Mouse (Mus musculus) heart, postnatal 25 days (tissue): ENCODE measurements around the gene Nudt1. TPM values are rescaled to one million over a fixed set of nuclear protein-coding genes. Genes with fewer than 3 reads are reported as not detected.

Experiments
- DNase-seq: peaks from one replicate; pipeline ENCODE4 v3.0.0; 2022; ENCODE audit warnings: low spot score
- intact Hi-C: fragments of 180-260 bp; cut with DNase I; formaldehyde crosslinking; loops from one replicate; pipeline ENCODE4 v1.15.1; 2025
- total RNA-seq, 2 experiments: library from RNA; stranded (reverse); gene quantifications; 2 replicates each; pipeline ENCODE4 v1.2.3; 2021

Gene Nudt1
- total RNA-seq, 2 experiments from 2014 or later: 9.5 to 11.2 TPM

DNA sequence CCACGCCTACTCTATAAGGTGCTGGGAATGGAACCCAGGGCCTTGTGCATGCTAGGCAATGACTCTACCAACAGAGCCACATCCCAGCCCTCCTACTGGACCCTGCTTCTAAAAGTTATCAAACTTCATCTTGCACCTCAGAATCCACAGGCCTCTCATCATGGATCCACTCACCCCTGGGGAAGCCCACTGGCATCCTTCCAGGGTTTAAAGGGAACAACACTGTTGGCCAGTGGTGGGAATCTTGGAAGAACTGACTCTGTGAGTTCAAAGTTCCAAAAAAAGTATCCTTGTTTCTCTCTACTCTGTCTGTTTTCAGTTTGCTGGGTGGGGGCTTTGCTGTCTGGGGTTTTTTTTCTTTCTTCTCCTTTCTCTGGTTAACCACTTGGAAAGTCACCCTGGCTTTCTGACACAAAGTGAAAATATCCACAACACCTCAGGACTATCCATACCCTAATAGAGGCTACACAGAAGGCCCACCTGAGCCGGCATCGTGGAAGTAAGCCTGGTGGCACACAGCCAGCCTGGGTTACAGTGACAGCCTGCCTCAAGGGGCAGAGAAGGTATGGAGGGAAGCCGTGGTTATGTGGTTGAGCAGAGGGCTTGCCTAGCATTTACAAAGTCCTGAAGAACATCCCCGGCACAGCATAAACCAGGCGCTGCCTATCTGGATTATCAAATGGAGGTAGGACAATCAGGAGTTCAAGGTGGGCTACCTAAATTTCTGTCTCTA is 56.8 kb downstream of the Nudt1 start:
- no peak for DNase-seq
- intact Hi-C loops: no loop called here

DNA sequence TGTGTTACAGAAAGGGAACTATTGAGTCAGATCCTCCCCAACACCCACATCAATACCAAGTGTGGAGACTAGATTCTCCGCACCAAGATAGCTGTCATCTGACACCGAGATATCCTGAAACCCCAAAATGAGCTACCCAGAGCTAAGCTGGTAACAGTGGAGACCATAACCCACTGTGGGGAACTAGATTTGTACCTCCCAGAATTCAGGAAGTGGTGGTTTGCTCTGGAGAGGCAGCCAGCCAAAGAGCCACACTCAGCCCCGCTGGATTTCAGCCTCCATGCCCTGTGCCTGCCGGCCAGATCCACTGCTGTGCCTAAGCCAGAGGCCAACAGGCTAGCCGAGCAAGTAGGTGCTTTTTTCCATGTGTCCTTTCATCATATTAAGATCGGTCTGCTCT is 57.8 kb downstream of the Nudt1 start:
- no peak for DNase-seq
- intact Hi-C loops: no loop called here

DNA sequence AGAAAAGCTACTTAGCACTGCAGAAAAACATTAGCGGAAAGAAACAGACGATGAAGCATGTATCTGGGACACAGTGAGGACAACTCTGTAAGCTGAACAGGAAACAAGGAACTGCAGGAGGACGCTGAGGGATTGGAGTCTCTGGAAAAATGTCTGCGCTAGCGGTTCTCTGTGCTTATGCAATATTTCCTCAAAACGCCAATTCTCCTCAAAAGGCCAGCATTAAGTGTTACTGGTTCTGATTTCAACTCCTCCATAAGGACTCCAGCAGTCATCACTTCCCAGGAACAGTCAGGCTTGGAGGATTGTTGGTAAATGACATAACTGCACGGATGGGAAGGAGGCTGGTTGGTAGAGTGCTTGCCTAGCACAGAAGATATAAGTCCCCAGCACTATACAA is 59.7 kb downstream of the Nudt1 start:
- no peak for DNase-seq
- intact Hi-C loops: no loop called here

DNA sequence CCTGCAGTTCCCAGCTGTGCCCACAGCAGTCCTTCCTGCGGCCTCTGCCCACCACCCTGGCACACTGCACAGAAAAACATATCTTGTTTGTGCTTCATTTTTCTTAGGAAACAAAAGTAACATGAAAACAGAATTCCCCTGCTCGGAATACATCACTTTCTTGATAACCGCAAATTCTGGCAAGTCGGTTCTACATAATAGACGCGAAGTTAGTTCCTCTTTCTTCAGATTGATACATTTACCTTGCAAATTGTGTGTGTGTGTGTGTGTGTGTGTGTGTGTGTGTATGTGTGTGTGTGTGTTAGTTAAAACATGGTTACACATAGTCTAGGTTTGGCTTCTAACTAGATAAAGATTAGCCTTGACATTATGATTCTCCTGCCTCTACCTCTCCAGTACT is 61.2 kb downstream of the Nudt1 start:
- intact Hi-C loops: no loop called here

DNA sequence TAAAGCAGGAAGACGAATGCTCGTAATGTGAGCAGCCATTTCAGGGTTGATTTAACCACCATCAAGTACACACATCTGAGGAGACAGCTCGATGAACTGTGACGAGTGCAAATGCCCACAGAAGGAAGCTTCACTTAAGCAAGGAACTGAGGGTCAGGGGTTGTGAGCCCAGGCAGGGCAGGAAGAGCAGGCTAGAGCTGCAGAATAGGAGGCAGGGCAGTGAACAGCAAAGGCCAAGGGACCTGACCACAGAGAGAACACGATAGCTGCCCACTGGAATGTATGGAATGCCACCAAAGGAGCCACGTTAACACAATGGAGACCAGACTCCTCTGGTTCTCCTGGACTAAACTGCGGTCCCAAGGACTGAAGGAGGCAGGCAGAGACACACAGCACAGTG is 62.1 kb downstream of the Nudt1 start:
- no peak for DNase-seq
- intact Hi-C loops: no loop called here

More for the DNA sequence above, 61.2 kb downstream of the Nudt1 start:
- DNase-seq: no peak

DNA sequence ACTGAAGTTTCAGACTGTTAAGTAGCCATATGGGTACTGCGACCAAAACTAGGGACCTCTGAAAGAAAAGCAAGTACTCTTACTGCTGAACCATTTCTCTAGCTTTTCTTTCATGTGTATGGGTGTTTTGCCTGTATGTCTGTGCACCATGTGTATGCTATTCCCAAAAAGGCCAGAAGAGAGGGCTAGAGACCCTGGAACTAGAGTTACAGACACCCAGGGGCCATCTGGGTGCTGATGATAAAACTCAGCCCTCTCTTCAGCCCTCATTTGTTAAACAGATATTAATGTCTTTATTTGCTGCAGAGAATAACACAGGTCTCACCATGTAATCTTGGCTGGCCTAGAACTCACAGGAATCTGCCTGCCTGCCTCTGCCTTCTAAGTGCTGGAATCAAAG is 63.0 kb downstream of the Nudt1 start:
- DNase-seq: no peak
- intact Hi-C loops: no loop called here

DNA sequence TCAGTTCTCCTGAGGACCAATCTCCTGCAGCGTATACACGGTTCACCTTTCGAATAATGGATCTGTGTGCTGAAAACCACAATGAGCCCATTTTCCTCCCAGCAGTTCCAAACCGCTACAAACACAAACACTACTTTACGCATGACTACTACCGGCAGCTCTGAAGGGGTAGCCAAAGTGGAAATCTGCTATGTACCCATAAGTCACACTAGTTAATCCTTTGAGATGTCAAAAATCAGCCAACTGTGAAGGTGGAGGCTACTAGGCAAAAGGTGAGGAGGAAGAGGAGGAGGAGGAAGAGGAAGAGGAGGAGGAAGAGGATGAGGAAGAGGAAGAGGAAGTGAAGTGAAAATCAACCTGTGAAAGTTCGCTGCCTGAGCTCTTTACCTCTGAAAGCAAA is 65.8 kb downstream of the Nudt1 start:
- DNase-seq: no peak
- intact Hi-C loops: no loop called here

Other genes with a start within 250 kb of the Nudt1 start
- 10 to 100 TPM; 10.0 to 11.0 TPM for gene Mad1l1, start 104 bp upstream of the Nudt1 start, total RNA-seq
- gene Mrm2, start 10.2 kb downstream of the Nudt1 start, total RNA-seq: 10 to 100 TPM; 11.0 to 12.8 TPM
- gene Snx8, start 67.6 kb downstream of the Nudt1 start, total RNA-seq: 10 to 100 TPM; 12.5 to 14.0 TPM
- 10 to 100 TPM; 84.8 to 87.5 TPM for gene Eif3b, start 97.7 kb downstream of the Nudt1 start, total RNA-seq
- not detected for gene Gm4869, start 124.0 kb downstream of the Nudt1 start, total RNA-seq
- 1 to 10 TPM; 6.1 to 6.9 TPM for gene Chst12, start 183.9 kb downstream of the Nudt1 start, total RNA-seq
- not detected for gene Grifin, start 243.4 kb downstream of the Nudt1 start, total RNA-seq